In the genomic region with DNA sequence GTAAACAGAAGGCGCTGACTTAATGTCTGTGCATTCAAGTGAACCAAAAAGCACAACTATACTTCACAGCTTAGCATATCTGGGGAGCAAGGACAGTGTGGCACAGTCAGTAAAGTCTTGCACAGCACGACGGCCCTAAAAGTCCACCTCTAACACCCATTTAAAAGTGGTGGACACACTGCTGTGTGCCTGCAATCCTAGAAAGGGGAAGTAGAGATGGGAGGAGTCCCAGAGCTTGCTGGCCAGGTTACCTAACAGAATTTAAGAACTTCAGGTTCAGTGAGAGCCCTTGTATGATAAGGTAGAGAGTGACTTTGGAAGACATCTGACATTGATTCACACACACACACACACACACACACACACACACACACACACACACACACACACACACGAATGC, we compare ENCODE assay signal across 21 mouse cellular contexts.
DNase-seq lines count a peak whose midpoint lies in the region; ATAC-seq lines count a peak whose summit lies in the region.
"Had no signal": no experiment of that assay in that cellular context is flagged by ENCODE, and none has a peak within 500 bp of the region (broad histone marks: within the 10 kb centered on the region; RNA-seq: fewer than 3 reads in every experiment).

No protein-coding gene starts in this region.

- H3K9ac ChIP-seq in heart, embryonic 13.5 days = no peak overlapping the region
- no peak overlapping the region for H3K9ac ChIP-seq in heart, embryonic 12.5 days
- H3K9ac ChIP-seq in embryonic facial prominence, embryonic 14.5 days (ENCODE audit: low read depth, low read length) = no peak overlapping the region
- H3K9ac ChIP-seq in limb, embryonic 12.5 days (replicated peaks) = no peak overlapping the region
- H3K9ac ChIP-seq: hindbrain, embryonic 13.5 days; liver, embryonic 12.5 days; neural tube, embryonic 12.5 days had no signal

- 0 out of 2 replicates have a peak overlapping the region, but pooled peaks have one; percentile 8 for H3K27ac ChIP-seq in heart, embryonic 13.5 days (replicated peaks)
- no peak overlapping the region for H3K27ac ChIP-seq in heart, embryonic 12.5 days (ENCODE audit: poor library complexity, severe bottlenecking)
- peak overlapping the region; percentile 94 for H3K27ac ChIP-seq in embryonic facial prominence, embryonic 14.5 days (replicated peaks; ENCODE audit: low read depth, low read length)
- peak overlapping the region; percentile 94 for H3K27ac ChIP-seq in limb, embryonic 12.5 days
- H3K27ac ChIP-seq: heart, adult 2 months; liver, embryonic 12.5 days; midbrain, embryonic 10.5 days; neural tube, embryonic 12.5 days had no signal

- DNase-seq in embryonic facial prominence, embryonic 14.5 days (ENCODE audit: low spot score) = no peak
- no peak for DNase-seq in adrenal gland, adult 18-20 months (ENCODE audit: low spot score in 2 of 2)
- no peak for DNase-seq in layer of hippocampus, postnatal 14 days (ENCODE audit: low spot score in 2 of 2)
- DNase-seq in lung, postnatal 36 days = no peak
- DNase-seq: cerebellum, adult 9-10 months; gastrocnemius, postnatal 10 days; heart, adult 2 months; kidney, adult 8-10 months; kidney, postnatal 25 days; layer of hippocampus, adult 9-11 months; lung, adult 2 months; right cerebral cortex, adult 18-20 months; thymus, postnatal 14 days had no signal

- WGBS in heart, embryonic 13.5 days = 72% methylated on average over 4 of the region's 4 CpGs
- 82% methylated on average over 4 of the region's 4 CpGs for WGBS in heart, embryonic 12.5 days
- WGBS in embryonic facial prominence, embryonic 14.5 days = 90% methylated on average over 4 of the region's 4 CpGs
- WGBS in limb, embryonic 12.5 days = 71% methylated on average over 4 of the region's 4 CpGs

- H3K4me2 ChIP-seq in heart, embryonic 13.5 days = no peak overlapping the region
- H3K4me2 ChIP-seq in heart, embryonic 12.5 days = no peak overlapping the region
- no peak overlapping the region for H3K4me2 ChIP-seq in embryonic facial prominence, embryonic 14.5 days (ENCODE audit: low read depth, low read length)
- no peak overlapping the region for H3K4me2 ChIP-seq in limb, embryonic 12.5 days
- H3K4me2 ChIP-seq: hindbrain, embryonic 13.5 days; liver, embryonic 12.5 days; neural tube, embryonic 12.5 days had no signal

- no peaks in the 10 kb centered on the region for H3K27me3 ChIP-seq in heart, embryonic 13.5 days (replicated peaks)
- H3K27me3 ChIP-seq in heart, embryonic 12.5 days (replicated peaks) = no peaks in the 10 kb centered on the region
- H3K27me3 ChIP-seq in embryonic facial prominence, embryonic 14.5 days (replicated peaks; ENCODE audit: control insufficient read depth, insufficient read depth, low read length) = no peaks in the 10 kb centered on the region
- H3K27me3 ChIP-seq in limb, embryonic 12.5 days = no peaks in the 10 kb centered on the region
- H3K27me3 ChIP-seq: hindbrain, embryonic 13.5 days; liver, embryonic 12.5 days; neural tube, embryonic 12.5 days had no signal

- no peaks in the 10 kb centered on the region for H3K36me3 ChIP-seq in heart, embryonic 13.5 days
- H3K36me3 ChIP-seq in heart, embryonic 12.5 days = no peaks in the 10 kb centered on the region
- H3K36me3 ChIP-seq in embryonic facial prominence, embryonic 14.5 days (ENCODE audit: control insufficient read depth, insufficient read depth, low read length) = no peaks in the 10 kb centered on the region
- H3K36me3 ChIP-seq in limb, embryonic 12.5 days = no peaks in the 10 kb centered on the region
- H3K36me3 ChIP-seq: G1E; hindbrain, embryonic 13.5 days; liver, embryonic 12.5 days; midbrain, embryonic 10.5 days; neural tube, embryonic 12.5 days had no signal

- H3K4me1 ChIP-seq in heart, embryonic 13.5 days = 0 out of 2 replicates have a peak, but pooled peaks cover 3% of the 10 kb centered on the region
- no peaks in the 10 kb centered on the region for H3K4me1 ChIP-seq in heart, embryonic 12.5 days (replicated peaks)
- H3K4me1 ChIP-seq in embryonic facial prominence, embryonic 14.5 days (ENCODE audit: control insufficient read depth, insufficient read depth, low read length) = peaks cover 21% of the 10 kb centered on the region
- H3K4me1 ChIP-seq in limb, embryonic 12.5 days (replicated peaks) = peaks cover 28% of the 10 kb centered on the region
- H3K4me1 ChIP-seq: liver, embryonic 12.5 days had no signal

- H3K4me3 ChIP-seq in heart, embryonic 13.5 days = no peak overlapping the region
- no peak overlapping the region for H3K4me3 ChIP-seq in heart, embryonic 12.5 days
- no peak overlapping the region for H3K4me3 ChIP-seq in embryonic facial prominence, embryonic 14.5 days (ENCODE audit: low read depth, low read length)
- no peak overlapping the region for H3K4me3 ChIP-seq in limb, embryonic 12.5 days (replicated peaks)
- H3K4me3 ChIP-seq: heart, adult 2 months; hindbrain, embryonic 13.5 days; liver, embryonic 12.5 days; midbrain, embryonic 10.5 days; neural tube, embryonic 12.5 days had no signal

- ATAC-seq in heart, embryonic 13.5 days (ENCODE audit: extremely low read depth, insufficient number of reproducible peaks, low FRiP score, low TSS enrichment) = no peak
- no peak for ATAC-seq in heart, embryonic 12.5 days (ENCODE audit: insufficient number of reproducible peaks, low FRiP score)
- ATAC-seq in embryonic facial prominence, embryonic 14.5 days (ENCODE audit: low read depth) = no peak
- ATAC-seq in limb, embryonic 12.5 days (ENCODE audit: insufficient number of reproducible peaks, insufficient read depth, low FRiP score, low TSS enrichment, low read depth) = no peak
- ATAC-seq: liver, embryonic 12.5 days had no signal

- no peaks in the 10 kb centered on the region for H3K9me3 ChIP-seq in heart, embryonic 13.5 days
- no peaks in the 10 kb centered on the region for H3K9me3 ChIP-seq in heart, embryonic 12.5 days (replicated peaks)
- no peaks in the 10 kb centered on the region for H3K9me3 ChIP-seq in embryonic facial prominence, embryonic 14.5 days (ENCODE audit: control insufficient read depth, low read length)
- no peaks in the 10 kb centered on the region for H3K9me3 ChIP-seq in limb, embryonic 12.5 days
- H3K9me3 ChIP-seq: G1E; hindbrain, embryonic 13.5 days; liver, embryonic 12.5 days; midbrain, embryonic 10.5 days; neural tube, embryonic 12.5 days had no signal
